Mouse (Mus musculus): ENCODE measurements around the gene Srsy. TPM values are rescaled to one million over a fixed set of nuclear protein-coding genes. Genes with fewer than 3 reads are reported as not detected.
"Not testable (repeated sequence)": the region's sequence is repeated elsewhere in the genome, so short reads cannot be mapped to it uniquely, and the experiment has no call there.

Srsy gene
- polyA plus RNA-seq (2016; fragmentation: Nextera tagmentation; extraction: Ambion mirVana): not detected in 2 replicates

- WGBS: no CpG with 5 or more reads among the region's 1 CpGs
- H3K4me3 ChIP-seq; H3K27ac ChIP-seq (ENCODE audit: poor library complexity, severe bottlenecking); H3K9ac ChIP-seq; H3K36me3 ChIP-seq; H3K4me1 ChIP-seq (replicated peaks); H3K4me2 ChIP-seq; H3K9me3 ChIP-seq (replicated peaks); ATAC-seq (ENCODE audit: insufficient number of reproducible peaks, low FRiP score); H3K27me3 ChIP-seq (replicated peaks): not testable (repeated sequence)
These were observed at the start of gene Srsy for GRCm38 (mm10) chrY:17937230-17937629. Gene Srsy, minus strand, starts transcription at chrY:17937330.

Other genes with a start within 250 kb of the Srsy start
- gene Gm21904, start 91.1 kb downstream of the Srsy start, polyA plus RNA-seq (2016; fragmentation: Nextera tagmentation; extraction: Ambion mirVana): not detected in 2 replicates
- not detected in 2 replicates for gene Gm20772, start 62.6 kb downstream of the Srsy start, polyA plus RNA-seq (2016; fragmentation: Nextera tagmentation; extraction: Ambion mirVana)
- gene Gm20831, start 62.6 kb downstream of the Srsy start, polyA plus RNA-seq (2016; fragmentation: Nextera tagmentation; extraction: Ambion mirVana): not detected in 2 replicates
- gene Gm21764, start 124.5 kb upstream of the Srsy start, polyA plus RNA-seq (2016; fragmentation: Nextera tagmentation; extraction: Ambion mirVana): not detected in 2 replicates
- not detected in 2 replicates for gene Ssty1, start 151.8 kb upstream of the Srsy start, polyA plus RNA-seq (2016; fragmentation: Nextera tagmentation; extraction: Ambion mirVana)